In the genomic region with DNA sequence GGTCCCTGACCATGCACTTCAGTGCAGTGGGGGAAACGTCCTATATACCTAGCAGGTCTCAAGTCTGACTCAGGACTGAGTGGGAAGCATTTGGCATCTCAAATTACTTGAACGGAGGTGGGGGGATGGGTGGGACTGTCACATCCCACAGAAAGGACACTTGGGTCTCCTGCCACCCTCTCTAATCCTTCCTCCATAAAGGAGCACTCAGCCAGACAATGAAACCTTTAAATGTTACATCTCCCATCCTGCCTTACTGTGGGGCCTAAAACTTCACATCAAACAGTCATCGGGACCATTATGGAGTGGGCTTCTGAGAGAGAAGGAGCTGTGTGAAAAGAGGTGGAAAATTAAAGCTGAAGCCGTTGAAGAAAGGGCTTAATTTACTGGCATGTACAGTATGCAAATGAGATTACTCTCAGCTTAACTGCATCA, we compare ENCODE assay signal across 10 mouse cellular contexts.
DNase-seq lines count a peak whose midpoint lies in the region; ATAC-seq and TF ChIP-seq lines count a peak whose summit lies in the region.
"Had no signal": no experiment of that assay in that cellular context is flagged by ENCODE, and none has a peak within 500 bp of the region (broad histone marks: within the 10 kb centered on the region; RNA-seq: fewer than 3 reads in every experiment).

No protein-coding gene starts in this region.

- peaks cover 50% of the 10 kb centered on the region for H3K4me1 ChIP-seq in intestine, embryonic 14.5 days (replicated peaks; ENCODE audit: control insufficient read depth, insufficient read depth, low read length)
- peaks cover 14% of the 10 kb centered on the region for H3K4me1 ChIP-seq in intestine, postnatal 0 days (replicated peaks; ENCODE audit: control insufficient read depth, insufficient read depth, low read length)
- H3K4me1 ChIP-seq in embryonic fibroblast, embryonic 13.5 days (ENCODE audit: control insufficient read depth, insufficient read depth, low read length): peaks cover 26% of the 10 kb centered on the region
- peaks cover 59% of the 10 kb centered on the region for H3K4me1 ChIP-seq in midbrain, embryonic 14.5 days (ENCODE audit: control insufficient read depth, insufficient read depth, low read length)

- no peaks in the 10 kb centered on the region for H3K9me3 ChIP-seq in intestine, embryonic 14.5 days (ENCODE audit: control insufficient read depth, low read length)
- no peaks in the 10 kb centered on the region for H3K9me3 ChIP-seq in intestine, postnatal 0 days (ENCODE audit: control insufficient read depth)
- H3K9me3 ChIP-seq in midbrain, embryonic 14.5 days (ENCODE audit: control insufficient read depth, low read length): no peaks in the 10 kb centered on the region

- no peak overlapping the region for H3K9ac ChIP-seq in intestine, embryonic 14.5 days (ENCODE audit: low read length)
- no peak overlapping the region for H3K9ac ChIP-seq in intestine, postnatal 0 days (ENCODE audit: low read depth, low read length)
- H3K9ac ChIP-seq in midbrain, embryonic 14.5 days (replicated peaks; ENCODE audit: low read length): no peak overlapping the region

- 6% methylated on average over 4 of the region's 4 CpGs for WGBS in intestine, embryonic 14.5 days
- whole genome bisulfite sequencing in intestine, postnatal 0 days: 25% methylated on average over 4 of the region's 4 CpGs
- 1% methylated on average over 4 of the region's 4 CpGs for WGBS in midbrain, embryonic 14.5 days

- no peak overlapping the region for H3K27ac ChIP-seq in intestine, embryonic 14.5 days (ENCODE audit: low read depth)
- H3K27ac ChIP-seq in intestine, postnatal 0 days (ENCODE audit: low read depth, low read length): no peak overlapping the region
- H3K27ac ChIP-seq in embryonic fibroblast, embryonic 13.5 days (ENCODE audit: insufficient read depth, low read length): peak overlapping the region; percentile 50; the same call in 1 of the 2 replicates
- H3K27ac ChIP-seq in midbrain, embryonic 14.5 days (replicated peaks; ENCODE audit: low read depth, low read length): peak overlapping the region; percentile 64

- no peaks in the 10 kb centered on the region for H3K27me3 ChIP-seq in intestine, embryonic 14.5 days (replicated peaks; ENCODE audit: control insufficient read depth, insufficient read depth, low read length)
- H3K27me3 ChIP-seq in intestine, postnatal 0 days (replicated peaks; ENCODE audit: control insufficient read depth, insufficient read depth, low read length): no peaks in the 10 kb centered on the region
- H3K27me3 ChIP-seq in midbrain, embryonic 14.5 days (ENCODE audit: control insufficient read depth, insufficient read depth, low read length): no peaks in the 10 kb centered on the region

- ATAC-seq in intestine, embryonic 14.5 days (replicated peaks; ENCODE audit: low FRiP score, low TSS enrichment, low read depth): no peak
- ATAC-seq in intestine, postnatal 0 days: no peak
- ATAC-seq in midbrain, embryonic 14.5 days (ENCODE audit: low FRiP score, low TSS enrichment): no peak

- no peak for TF ChIP-seq CTCF in intestine, postnatal 0 days (IDR thresholded peaks at IDR 0.05; ENCODE audit: low read depth)
- no peak for TF ChIP-seq CTCF in embryonic fibroblast, embryonic 13.5 days (IDR thresholded peaks at IDR 0.05; ENCODE audit: borderline replicate concordance, insufficient read depth, low read length)

- no peak for DNase-seq in intestine, embryonic 14.5 days (ENCODE audit: low spot score)
- DNase-seq in R1 (ENCODE audit: low read depth, low spot score): peak; percentile 15
- DNase-seq in midbrain, embryonic 14.5 days: peak; percentile 56
- DNase-seq in spleen, postnatal 14 days (ENCODE audit: low spot score in 2 of 2): no peak
- DNase-seq in adrenal gland, adult 8-10 months: no peak
- no peak for DNase-seq in thymus, adult 18-20 months
- DNase-seq: cerebellum, adult 11-12 months; lung, adult 18-20 months had no signal

- H3K4me3 ChIP-seq in intestine, embryonic 14.5 days (ENCODE audit: low read depth, low read length): no peak overlapping the region
- H3K4me3 ChIP-seq in intestine, postnatal 0 days (ENCODE audit: low read depth, low read length): no peak overlapping the region
- H3K4me3 ChIP-seq in embryonic fibroblast, embryonic 13.5 days (ENCODE audit: insufficient read depth, low read length): no peak overlapping the region
- H3K4me3 ChIP-seq in midbrain, embryonic 14.5 days (replicated peaks; ENCODE audit: low read depth, low read length): no peak overlapping the region

- H3K4me2 ChIP-seq in intestine, embryonic 14.5 days (ENCODE audit: low read length): peak overlapping the region; percentile 22; the same call in 1 of the 2 replicates
- H3K4me2 ChIP-seq in intestine, postnatal 0 days (replicated peaks; ENCODE audit: low read depth): no peak overlapping the region
- H3K4me2 ChIP-seq in midbrain, embryonic 14.5 days (ENCODE audit: low read length): peak overlapping the region; percentile 2

- no peak for TF ChIP-seq POLR2A in embryonic fibroblast, embryonic 13.5 days (IDR thresholded peaks at IDR 0.05; ENCODE audit: low read depth, low read length)

- H3K36me3 ChIP-seq in intestine, embryonic 14.5 days (ENCODE audit: control insufficient read depth, insufficient read depth, low read length): no peaks in the 10 kb centered on the region
- H3K36me3 ChIP-seq in intestine, postnatal 0 days (ENCODE audit: control insufficient read depth, insufficient read depth): no peaks in the 10 kb centered on the region
- H3K36me3 ChIP-seq in midbrain, embryonic 14.5 days (ENCODE audit: control insufficient read depth, insufficient read depth, low read length): no peaks in the 10 kb centered on the region

Comparison
In these comparisons a context has a peak if more than half of its experiments do, and no peak if none do; other contexts are left out.
1. DNase-seq: peak in R1 (single experiment) and midbrain, embryonic 14.5 days (single experiment); none in intestine, embryonic 14.5 days (single experiment), spleen, postnatal 14 days (0 of 2), adrenal gland, adult 8-10 months (single experiment) and thymus, adult 18-20 months (0 of 2).
2. H3K27ac ChIP-seq: peak in embryonic fibroblast, embryonic 13.5 days (single experiment) and midbrain, embryonic 14.5 days (single experiment); none in intestine, embryonic 14.5 days (single experiment) and intestine, postnatal 0 days (single experiment).